Mouse (Mus musculus): ENCODE data around the gene Ccdc96.

DNA sequence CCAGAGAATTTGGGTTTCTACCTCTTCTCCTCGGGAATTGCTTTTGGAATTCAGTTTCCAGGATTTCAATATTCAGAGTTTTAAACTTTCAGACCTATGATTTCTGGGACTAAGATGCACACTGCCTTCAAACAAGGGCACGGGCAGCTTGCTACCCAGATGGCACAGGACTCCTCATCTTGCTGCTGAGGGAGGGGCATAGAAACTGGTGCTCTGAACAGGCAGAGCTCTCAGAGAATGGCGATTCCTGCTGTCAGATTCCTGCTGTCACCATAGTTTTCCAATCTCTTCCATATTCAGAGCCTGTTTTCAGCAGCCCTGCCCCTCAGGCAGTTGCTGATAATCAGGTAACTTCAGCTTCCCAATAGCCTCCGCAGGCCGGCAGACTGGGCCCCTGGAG is 31.2 kb downstream of the Ccdc96 start:
- TF ChIP-seq CTCF (conservative IDR thresholded peaks at IDR 0.05; ENCODE audit: low read length) (no peak), NANOG (IDR thresholded peaks at IDR 0.05; ENCODE audit: borderline replicate concordance, low read length) (no peak)

All from E14TG2a.4 (cell line).